Mouse (Mus musculus): ENCODE measurements at regions not wholly inside any gene's neighbourhood (a gene's known extent, or its start where the extent isn't known, plus 50 kb on each side); places are given as distances from the start of the nearest gene placed in this dataset.

GRCm38 (mm10) chr1:39047316-39047715, 61.9 kb downstream of the Pdcl3 start:
- 91% methylated on average over 6 of the region's 6 CpGs for WGBS
- Histone ChIP-seq H3K9ac (replicated peaks) (no peak overlapping the region), H3K27me3 (no peaks in the 10 kb centered on the region), H3K36me3 (no peaks in the 10 kb centered on the region), H3K9me3 (peaks cover 10% of the 10 kb centered on the region; the same call in 1 of the 2 replicates), H3K4me3 (no peak overlapping the region), H3K27ac (replicated peaks) (no peak overlapping the region), H3K4me2 (replicated peaks) (no peak overlapping the region), H3K4me1 (peaks cover 10% of the 10 kb centered on the region; the same call in 1 of the 2 replicates)
- ATAC-seq (ENCODE audit: low FRiP score, low read depth) = no peak

- 65% methylated on average over 6 of the region's 6 CpGs for WGBS
- Histone ChIP-seq H3K27me3 (no peaks in the 10 kb centered on the region), H3K4me1 (no peaks in the 10 kb centered on the region), H3K9ac (replicated peaks) (no peak overlapping the region), H3K27ac (replicated peaks) (no peak overlapping the region), H3K36me3 (no peaks in the 10 kb centered on the region), H3K4me3 (no peak overlapping the region), H3K4me2 (replicated peaks) (no peak overlapping the region), H3K9me3 (no peaks in the 10 kb centered on the region)
- no peak for ATAC-seq (ENCODE audit: low FRiP score, low read depth)
Measured at GRCm38 (mm10) chr1:39057304-39057703, 71.9 kb downstream of the Pdcl3 start.

- Histone ChIP-seq H3K27ac (replicated peaks) (no peak overlapping the region), H3K4me1 (no peaks in the 10 kb centered on the region), H3K36me3 (no peaks in the 10 kb centered on the region), H3K4me3 (no peak overlapping the region), H3K9me3 (no peaks in the 10 kb centered on the region), H3K9ac (replicated peaks) (no peak overlapping the region), H3K27me3 (no peaks in the 10 kb centered on the region), H3K4me2 (replicated peaks) (no peak overlapping the region)
- no peak for ATAC-seq (ENCODE audit: low FRiP score, low read depth)
- 95% methylated on average over 6 of the region's 6 CpGs for WGBS
Measured at GRCm38 (mm10) chr1:39062509-39062908, 77.1 kb downstream of the Pdcl3 start.

- no peaks in the 10 kb centered on the region for H3K36me3 ChIP-seq
Measured at GRCm38 (mm10) chr1:39063666-39064385, 78.4 kb downstream of the Pdcl3 start.

GRCm38 (mm10) chr1:39064781-39065180, 79.4 kb downstream of the Pdcl3 start:
- Histone ChIP-seq H3K9ac (replicated peaks) (no peak overlapping the region), H3K4me3 (no peak overlapping the region), H3K9me3 (no peaks in the 10 kb centered on the region), H3K27ac (replicated peaks) (no peak overlapping the region), H3K4me2 (replicated peaks) (no peak overlapping the region), H3K36me3 (no peaks in the 10 kb centered on the region), H3K27me3 (no peaks in the 10 kb centered on the region), H3K4me1 (no peaks in the 10 kb centered on the region)
- WGBS = 92% methylated on average over 3 of the region's 3 CpGs
- ATAC-seq (ENCODE audit: low FRiP score, low read depth) = no peak

More at GRCm38 (mm10) chr1:39063666-39064385, 78.4 kb downstream of the Pdcl3 start:
- Histone ChIP-seq H3K4me1 (no peaks in the 10 kb centered on the region), H3K9me3 (no peaks in the 10 kb centered on the region), H3K27ac (replicated peaks) (no peak overlapping the region), H3K4me2 (replicated peaks) (no peak overlapping the region), H3K9ac (replicated peaks) (no peak overlapping the region), H3K4me3 (no peak overlapping the region), H3K27me3 (no peaks in the 10 kb centered on the region)
- ATAC-seq (ENCODE audit: low FRiP score, low read depth) = no peak
- WGBS = 80% methylated on average over 13 of the region's 13 CpGs

GRCm38 (mm10) chr1:39067901-39068300, 82.5 kb downstream of the Pdcl3 start:
- Histone ChIP-seq H3K9me3 (no peaks in the 10 kb centered on the region), H3K27me3 (no peaks in the 10 kb centered on the region), H3K9ac (replicated peaks) (no peak overlapping the region), H3K4me3 (no peak overlapping the region), H3K36me3 (no peaks in the 10 kb centered on the region), H3K4me1 (peaks cover 3% of the 10 kb centered on the region; the same call in 1 of the 2 replicates), H3K4me2 (replicated peaks) (no peak overlapping the region), H3K27ac (replicated peaks) (no peak overlapping the region)
- ATAC-seq (ENCODE audit: low FRiP score, low read depth) = no peak
- 59% methylated on average over 3 of the region's 3 CpGs for WGBS

GRCm38 (mm10) chr1:39069086-39069655, 83.8 kb downstream of the Pdcl3 start:
- no peak overlapping the region for H3K4me2 ChIP-seq (replicated peaks)
- peaks cover 3% of the 10 kb centered on the region; the same call in 1 of the 2 replicates for H3K4me1 ChIP-seq
- no peaks in the 10 kb centered on the region for H3K9me3 ChIP-seq
- 76% methylated on average over 11 of the region's 11 CpGs for WGBS
- no peaks in the 10 kb centered on the region for H3K27me3 ChIP-seq
- H3K36me3 ChIP-seq = no peaks in the 10 kb centered on the region
- H3K9ac ChIP-seq (replicated peaks) = no peak overlapping the region
- H3K4me3 ChIP-seq = no peak overlapping the region
- H3K27ac ChIP-seq (replicated peaks) = no peak overlapping the region
- ATAC-seq (ENCODE audit: low FRiP score, low read depth) = no peak

GRCm38 (mm10) chr1:39069676-39070075, 84.3 kb downstream of the Pdcl3 start:
- WGBS = 78% methylated on average over 7 of the region's 7 CpGs
- Histone ChIP-seq H3K4me1 (peaks cover 3% of the 10 kb centered on the region; the same call in 1 of the 2 replicates), H3K9me3 (no peaks in the 10 kb centered on the region), H3K27ac (replicated peaks) (no peak overlapping the region), H3K36me3 (no peaks in the 10 kb centered on the region), H3K4me2 (replicated peaks) (no peak overlapping the region), H3K4me3 (no peak overlapping the region), H3K27me3 (no peaks in the 10 kb centered on the region), H3K9ac (replicated peaks) (no peak overlapping the region)
- no peak for ATAC-seq (ENCODE audit: low FRiP score, low read depth)

GRCm38 (mm10) chr1:39075966-39076365, 90.6 kb downstream of the Pdcl3 start:
- H3K27me3 ChIP-seq = no peaks in the 10 kb centered on the region
- no peak overlapping the region for H3K27ac ChIP-seq (replicated peaks)
- ATAC-seq (ENCODE audit: low FRiP score, low read depth) = no peak
- WGBS = 92% methylated on average over 5 of the region's 5 CpGs
- H3K36me3 ChIP-seq = no peaks in the 10 kb centered on the region
- H3K4me3 ChIP-seq = no peak overlapping the region
- no peaks in the 10 kb centered on the region for H3K9me3 ChIP-seq
- no peak overlapping the region for H3K9ac ChIP-seq (replicated peaks)
- no peaks in the 10 kb centered on the region for H3K4me1 ChIP-seq
- H3K4me2 ChIP-seq (replicated peaks) = no peak overlapping the region

GRCm38 (mm10) chr1:39078584-39079315, 93.3 kb downstream of the Pdcl3 start:
- H3K27me3 ChIP-seq = no peaks in the 10 kb centered on the region
- no peaks in the 10 kb centered on the region for H3K4me1 ChIP-seq
- H3K36me3 ChIP-seq = no peaks in the 10 kb centered on the region
- H3K4me3 ChIP-seq = no peak overlapping the region
- no peaks in the 10 kb centered on the region for H3K9me3 ChIP-seq
- no peak overlapping the region for H3K9ac ChIP-seq (replicated peaks)
- ATAC-seq (ENCODE audit: low FRiP score, low read depth) = no peak
- 94% methylated on average over 4 of the region's 4 CpGs for WGBS
- no peak overlapping the region for H3K4me2 ChIP-seq (replicated peaks)
- H3K27ac ChIP-seq (replicated peaks) = no peak overlapping the region

- Histone ChIP-seq H3K4me3 (no peak overlapping the region), H3K27me3 (no peaks in the 10 kb centered on the region), H3K27ac (replicated peaks) (no peak overlapping the region), H3K36me3 (no peaks in the 10 kb centered on the region), H3K4me1 (no peaks in the 10 kb centered on the region), H3K4me2 (replicated peaks) (no peak overlapping the region), H3K9ac (replicated peaks) (no peak overlapping the region), H3K9me3 (no peaks in the 10 kb centered on the region)
- 92% methylated on average over 7 of the region's 7 CpGs for WGBS
- ATAC-seq (ENCODE audit: low FRiP score, low read depth) = no peak
Measured at GRCm38 (mm10) chr1:39083911-39084826, 98.8 kb downstream of the Pdcl3 start.

All from midbrain, embryonic 12.5 days (tissue).